Mouse (Mus musculus) gastrocnemius, adult 2 months (tissue): ENCODE data around the gene Mmp24. TPM values are rescaled to one million over a fixed set of nuclear protein-coding genes. Genes with fewer than 3 reads are reported as not detected.
"Not testable (repeated sequence)": the region's sequence is repeated elsewhere in the genome, so short reads cannot be mapped to it uniquely, and the experiment has no call there.

ENCODE experiments used
- DNase-seq: peaks from one replicate; pipeline ENCODE4 v3.0.0; 2022
- H3K27ac ChIP-seq: fragments of 200-600 bp; 2 replicates; pipeline ENCODE4 v1.8.1; 2022; ENCODE audit warnings: mild to moderate bottlenecking
- H3K4me3 ChIP-seq: fragments of 200-600 bp; 2 replicates; pipeline ENCODE4 v1.8.1; 2022; ENCODE audit warnings: mild to moderate bottlenecking, moderate library complexity
- CTCF ChIP-seq: fragments of 200-600 bp; IDR thresholded peaks from 2 replicates; pipeline ENCODE4 v1.8.1; 2022; ENCODE audit warnings: antibody characterized with exemption, mild to moderate bottlenecking, moderate library complexity
- intact Hi-C: fragments of 180-260 bp; cut with DNase I; formaldehyde crosslinking; loops from one replicate; pipeline ENCODE4 v1.15.1; 2025
- long read RNA-seq, 2 experiments: library from polyadenylated mRNA; stranded (forward); transcript quantifications; one replicate each; pipeline ENCODE4 v2.0.0; 2021
- total RNA-seq, 2 experiments: library from RNA; stranded (reverse); gene quantifications; 2 replicates each; pipeline ENCODE4 v1.2.3; 2021

Mmp24 gene
- not detected for total RNA-seq
- long read RNA-seq, experiment 1 = 0 reads
- long read RNA-seq, experiment 2 = 0 reads

DNA sequence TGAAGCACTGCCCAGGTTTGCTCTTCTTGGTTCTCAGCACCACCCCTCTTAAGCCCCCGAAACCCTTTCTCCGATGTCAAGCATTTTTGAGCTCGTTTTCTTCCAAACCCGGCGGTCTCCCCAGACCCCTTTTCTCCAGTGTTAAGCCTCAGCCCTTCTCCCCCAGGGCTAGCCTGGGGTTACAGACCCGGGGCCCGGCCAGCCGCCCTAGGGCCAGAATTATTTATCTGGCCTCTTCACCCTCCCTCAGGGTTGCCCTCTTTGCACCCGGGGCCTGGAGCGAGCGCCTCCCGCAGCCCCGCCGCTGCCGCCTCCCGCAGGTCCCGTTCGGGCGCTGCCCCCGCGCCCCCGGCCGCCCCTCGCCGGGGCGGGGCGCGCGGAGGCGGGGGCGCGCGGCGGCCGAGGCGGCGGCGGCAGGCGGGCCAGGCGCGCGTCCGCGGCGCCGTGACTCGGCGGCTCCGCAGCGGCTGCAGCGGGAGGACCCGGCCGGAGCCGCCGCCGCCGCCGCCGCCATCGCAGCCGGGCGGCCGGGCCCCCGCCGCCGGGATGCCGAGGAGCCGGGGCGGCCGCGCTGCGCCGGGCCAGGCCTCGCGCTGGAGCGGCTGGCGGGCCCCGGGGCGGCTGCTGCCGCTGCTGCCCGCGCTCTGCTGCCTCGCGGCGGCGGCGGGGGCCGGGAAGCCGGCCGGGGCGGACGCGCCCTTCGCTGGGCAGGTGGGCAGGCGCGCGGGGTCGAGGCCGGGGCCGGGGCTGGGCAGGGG lies at the start of gene Mmp24:
Gene Mmp24, plus strand, starts transcription at position 416 of the 758 bp plus-strand sequence.
- no peak for DNase-seq
- H3K27ac ChIP-seq = no peak within 1 kb of the TSS
- intact Hi-C loops = no loop called here
- no peak for TF ChIP-seq CTCF
- H3K4me3 ChIP-seq = peak within 1 kb of the TSS; percentile 59

DNA sequence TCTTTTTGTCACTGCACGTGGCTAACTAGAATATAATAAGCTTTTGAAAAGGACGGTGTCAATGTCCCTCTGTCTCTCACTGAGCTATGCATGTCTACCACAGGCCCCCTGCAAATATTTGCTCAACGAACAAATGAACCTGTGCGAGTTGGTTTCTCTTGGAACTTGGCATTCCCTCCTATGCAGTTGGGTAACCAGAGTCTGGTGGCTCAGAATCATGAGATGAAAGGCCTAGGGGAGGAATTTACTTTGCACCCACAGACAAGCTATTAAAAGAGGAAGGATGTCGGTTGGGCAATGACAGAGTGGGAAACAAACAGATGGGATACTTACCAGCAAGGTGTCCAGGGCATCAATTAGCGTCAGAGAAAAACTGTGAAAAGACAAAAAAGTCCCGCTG lies 48.8 kb upstream of the Mmp24 start:
- TF ChIP-seq CTCF = no peak
- Histone ChIP-seq H3K4me3 (no peak overlapping the region), H3K27ac (no peak overlapping the region)
- no peak for DNase-seq
- intact Hi-C loops = no loop called here

DNA sequence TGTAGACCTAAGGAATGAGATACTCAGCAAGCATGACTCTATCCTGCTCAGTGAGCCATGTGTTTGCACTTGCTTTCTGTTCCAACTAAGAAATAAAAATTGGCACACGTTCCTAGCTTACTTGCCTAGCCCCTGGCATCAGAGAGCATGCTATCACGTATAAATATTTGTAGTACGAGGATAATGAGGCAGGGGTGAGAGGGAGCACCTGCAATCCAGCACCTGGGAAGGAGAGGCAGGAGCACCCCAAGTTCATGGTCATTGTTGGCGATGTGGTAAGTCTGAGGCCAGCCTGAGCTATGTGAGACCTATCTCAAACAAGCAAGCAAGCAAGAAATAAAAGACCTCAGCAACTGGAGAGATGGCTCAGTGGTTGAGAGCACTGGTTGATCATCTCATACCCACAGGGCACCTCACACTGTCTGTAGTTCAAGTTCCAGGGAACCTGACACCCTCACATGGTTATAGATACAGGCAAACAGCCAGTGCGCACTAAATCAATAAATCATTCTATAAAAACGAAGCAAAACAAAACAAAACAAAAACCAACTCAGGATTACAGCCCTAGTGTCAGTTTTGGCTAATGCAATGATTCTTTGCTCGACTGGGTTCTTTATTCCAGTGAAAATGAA lies 47.3 kb upstream of the Mmp24 start:
- TF ChIP-seq CTCF = no peak
- intact Hi-C loops = no loop called here
- H3K27ac ChIP-seq = no peak overlapping the region
- DNase-seq = no peak
- H3K4me3 ChIP-seq = no peak overlapping the region

DNA sequence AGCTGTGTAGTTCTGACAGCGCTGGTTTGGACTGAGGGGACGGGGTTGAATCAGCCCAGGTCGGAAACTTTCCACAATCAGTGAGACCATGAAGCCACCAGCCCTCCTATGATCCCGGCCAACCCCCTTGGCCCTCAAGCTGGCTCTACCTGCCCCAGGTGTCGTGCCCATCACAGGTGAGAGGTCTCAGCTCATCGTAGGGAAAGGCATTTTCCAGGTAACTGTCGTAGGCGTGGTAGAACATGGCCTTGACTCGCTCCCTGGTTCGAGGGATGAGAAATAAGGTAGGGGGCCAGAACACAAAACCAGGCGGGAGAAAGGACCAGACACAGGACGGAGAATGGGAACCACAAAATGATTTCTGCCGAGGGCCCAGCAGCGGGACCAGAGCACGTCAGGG lies 46.4 kb upstream of the Mmp24 start:
- H3K4me3 ChIP-seq = peak overlapping the region; percentile 100
- no peak for TF ChIP-seq CTCF
- intact Hi-C loops = no loop called here
- H3K27ac ChIP-seq = peak overlapping the region; percentile 86
- no peak for DNase-seq

DNA sequence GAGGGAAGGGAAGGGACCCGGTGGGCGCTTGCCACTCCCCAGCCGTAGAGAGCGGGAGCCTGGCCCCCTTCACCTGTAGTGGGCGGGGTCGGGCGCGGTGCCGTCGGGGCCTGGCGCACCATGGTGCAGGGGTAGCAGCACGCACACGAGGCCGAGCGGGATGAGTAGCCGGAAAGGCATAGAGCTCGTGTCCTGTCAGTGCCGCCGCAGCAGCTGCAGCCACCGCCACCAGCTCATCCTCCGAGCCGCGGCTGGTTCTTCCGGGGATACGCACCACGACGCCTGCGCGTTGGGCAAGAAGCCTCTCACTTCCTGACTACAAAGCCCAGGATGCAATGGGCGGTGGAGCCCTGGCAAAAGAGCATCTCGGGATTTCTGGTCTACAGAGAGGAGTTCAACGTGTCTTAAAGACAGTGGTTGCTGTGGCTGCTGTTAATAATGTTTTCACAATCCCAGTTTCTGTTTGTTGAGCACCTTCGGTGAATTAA lies 45.9 kb upstream of the Mmp24 start, which contains the start of gene Edem2:
Gene Edem2, minus strand, starts transcription at position 318 of the 488 bp plus-strand sequence.
- no peak for TF ChIP-seq CTCF
- H3K27ac ChIP-seq = peak within 1 kb of the TSS; percentile 86
- DNase-seq = peak; percentile 94
- intact Hi-C loops = no loop called here
- peak within 1 kb of the TSS; percentile 100 for H3K4me3 ChIP-seq

DNA sequence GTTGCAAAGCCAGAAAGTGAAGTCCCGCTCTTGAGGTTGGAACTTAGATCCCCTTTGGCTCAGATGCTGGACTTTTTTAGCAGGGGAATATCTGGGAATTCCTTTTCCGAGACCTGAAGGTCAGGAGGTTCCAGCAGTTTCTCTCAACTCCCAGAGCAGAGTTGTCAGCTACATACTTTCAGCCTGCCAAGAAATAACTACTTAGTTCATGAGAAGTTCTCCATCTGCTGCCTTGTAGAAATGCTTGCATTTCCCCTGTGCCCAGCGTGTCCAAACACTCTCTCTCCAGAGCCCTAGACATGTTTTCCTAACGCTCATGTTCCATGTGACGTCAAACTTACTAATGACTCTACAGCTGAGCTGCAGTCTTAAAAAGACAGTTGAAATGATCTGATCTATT lies 40.1 kb upstream of the Mmp24 start:
- intact Hi-C loops = no loop called here
- DNase-seq = no peak
- Histone ChIP-seq H3K4me3 (no peak overlapping the region), H3K27ac (peak overlapping the region; percentile 67)
- no peak for TF ChIP-seq CTCF

DNA sequence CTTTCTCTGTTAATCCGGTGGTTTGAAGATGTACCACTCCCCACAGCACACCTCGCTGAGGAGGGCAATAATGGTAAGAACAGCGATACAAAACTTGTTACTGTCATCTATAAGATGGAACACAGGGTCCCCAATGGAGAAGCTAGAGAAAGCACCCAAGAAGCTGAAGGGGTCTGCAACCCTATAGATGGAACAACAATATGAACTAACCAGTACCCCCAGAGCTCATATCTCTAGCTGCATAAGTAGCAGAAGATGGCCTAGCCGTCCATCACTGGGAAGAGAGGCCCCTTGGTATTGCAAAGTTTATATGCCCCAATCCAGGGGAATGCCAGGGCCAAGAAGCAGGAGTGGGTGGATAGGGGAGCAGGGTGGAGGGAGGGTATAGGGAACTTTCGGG lies 39.4 kb upstream of the Mmp24 start, which contains the start of gene Gm17581:
Gene Gm17581, minus strand, starts transcription at position 101 of the 400 bp plus-strand sequence.
- H3K27ac ChIP-seq = peak within 1 kb of the TSS; percentile 67
- DNase-seq, intact Hi-C loops, H3K4me3 ChIP-seq: not testable (repeated sequence)

DNA sequence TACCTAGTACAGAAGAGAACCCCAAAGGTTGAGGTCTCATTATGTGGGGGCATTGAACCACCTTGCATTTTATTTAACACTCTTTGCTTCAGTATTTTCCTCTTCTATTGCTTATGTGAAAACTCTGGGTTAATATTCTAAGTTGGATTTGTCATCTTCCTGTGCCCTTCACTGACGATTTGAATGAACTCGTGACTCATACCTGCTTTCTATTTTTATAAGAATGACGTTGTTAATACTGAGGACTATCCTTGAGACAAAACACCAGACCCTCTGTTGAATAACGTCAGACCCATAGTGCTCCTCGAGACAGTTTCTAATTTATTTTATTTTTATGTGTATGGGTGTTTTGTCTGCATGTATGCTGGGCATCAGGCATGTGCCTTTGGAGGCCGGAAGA lies 38.2 kb upstream of the Mmp24 start:
- Histone ChIP-seq H3K27ac (no peak overlapping the region), H3K4me3 (no peak overlapping the region)
- no peak for TF ChIP-seq CTCF
- no peak for DNase-seq
- intact Hi-C loops = no loop called here

DNA sequence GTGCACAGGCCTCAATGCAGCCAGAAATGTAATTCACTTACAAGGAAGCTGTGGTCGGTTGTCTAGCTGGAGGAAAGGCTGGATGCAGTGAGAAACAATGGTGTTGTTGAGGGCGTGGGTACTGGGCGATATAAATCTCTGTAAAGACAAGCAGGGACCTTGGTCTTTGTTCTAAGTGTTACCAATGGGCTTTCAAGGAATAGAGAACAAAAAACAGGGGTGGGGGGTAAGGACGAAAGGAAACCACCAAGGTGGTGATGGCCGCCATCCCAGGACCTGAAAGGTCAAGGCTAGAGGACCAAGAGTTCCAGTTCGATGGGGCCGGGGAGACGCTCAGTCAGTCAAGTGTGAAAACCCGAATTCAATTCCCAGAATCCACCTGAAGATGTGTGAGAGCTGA lies 37.3 kb upstream of the Mmp24 start:
- no peak overlapping the region for H3K4me3 ChIP-seq
- H3K27ac ChIP-seq = no peak overlapping the region
- intact Hi-C loops = no loop called here
- no peak for DNase-seq
- no peak for TF ChIP-seq CTCF

DNA sequence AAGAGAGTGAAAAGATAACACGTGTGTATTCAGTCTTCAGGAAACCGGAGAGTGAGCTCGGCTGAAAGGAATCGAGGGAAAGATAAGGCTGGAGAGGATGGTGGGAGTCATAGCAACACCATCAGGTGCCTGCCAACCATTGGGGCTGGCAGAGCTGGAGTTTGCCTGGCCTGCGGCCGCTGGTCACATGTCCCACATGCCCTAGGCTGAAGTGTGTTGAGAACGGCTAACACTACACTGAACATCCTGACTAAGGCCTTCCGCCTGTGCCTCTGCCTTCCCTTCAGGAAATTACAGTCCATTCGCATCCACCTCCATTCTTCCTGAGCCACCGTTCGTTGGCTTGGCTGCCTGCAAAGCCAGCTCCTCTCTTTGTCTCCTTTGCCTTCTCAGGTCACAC lies 32.9 kb upstream of the Mmp24 start:
- TF ChIP-seq CTCF = no peak
- DNase-seq = no peak
- intact Hi-C loops = no loop called here
- Histone ChIP-seq H3K27ac (no peak overlapping the region), H3K4me3 (no peak overlapping the region)

DNA sequence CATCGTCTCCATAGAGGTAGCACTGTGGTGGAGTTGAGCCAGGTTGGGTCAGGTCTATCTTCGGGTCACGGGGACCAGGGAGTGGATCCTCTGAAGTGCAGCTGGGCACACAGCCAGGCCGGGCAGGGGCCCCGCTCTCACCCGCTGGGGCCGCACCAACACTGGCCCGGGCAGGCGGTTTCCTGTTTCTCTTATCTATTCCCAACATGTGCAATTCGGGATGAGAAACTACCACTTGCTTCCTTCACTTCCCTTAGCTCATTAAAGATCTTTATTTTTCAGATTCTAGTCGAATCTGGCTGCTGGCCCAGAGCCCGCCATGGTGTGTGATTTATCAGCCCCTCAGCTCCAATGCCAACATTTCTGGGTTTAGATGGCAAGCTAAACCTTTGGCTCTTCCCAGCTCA lies 32.2 kb upstream of the Mmp24 start:
- TF ChIP-seq CTCF = no peak
- H3K27ac ChIP-seq = no peak overlapping the region
- intact Hi-C loops = no loop called here
- DNase-seq = peak; percentile 22
- no peak overlapping the region for H3K4me3 ChIP-seq

DNA sequence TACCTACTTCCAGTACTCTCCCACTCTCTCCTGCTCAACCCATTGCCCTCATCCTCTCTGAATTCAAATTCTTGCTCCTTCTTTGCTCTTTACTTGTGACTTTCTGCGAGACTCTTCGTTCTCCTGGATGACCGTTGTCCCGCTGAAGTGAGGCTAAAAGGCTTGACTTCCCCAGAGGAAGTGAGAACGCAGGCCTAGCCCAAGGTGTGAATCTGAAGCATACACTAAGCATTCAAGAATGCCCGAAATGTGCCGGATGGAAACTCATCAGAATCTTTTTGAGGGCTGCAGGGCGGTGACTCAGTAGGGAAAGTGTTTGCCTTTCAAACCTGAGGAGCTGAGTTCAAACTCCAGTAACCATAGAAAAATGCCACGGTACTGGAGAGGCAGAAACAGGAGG lies 31.8 kb upstream of the Mmp24 start:
- no peak for DNase-seq
- H3K27ac ChIP-seq = no peak overlapping the region
- intact Hi-C loops = no loop called here
- no peak overlapping the region for H3K4me3 ChIP-seq
- TF ChIP-seq CTCF = no peak

DNA sequence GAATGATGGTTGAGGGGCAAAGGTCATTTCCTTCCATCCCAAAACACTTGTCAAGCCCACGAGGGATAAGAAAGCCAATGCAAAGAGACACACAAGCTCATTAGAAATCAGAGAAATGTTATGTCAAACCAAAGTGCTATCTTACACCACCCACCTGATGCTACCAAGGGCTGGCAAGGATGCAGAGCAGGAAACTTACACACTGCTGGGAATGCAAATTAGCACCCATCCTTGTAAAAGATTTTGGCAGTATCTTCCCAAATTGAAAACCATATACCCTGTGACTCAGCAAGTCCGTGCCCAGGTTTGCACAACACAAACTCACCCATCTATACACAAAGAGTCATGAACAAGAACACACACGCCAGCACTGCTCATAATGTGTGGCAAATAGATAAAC lies 29.7 kb upstream of the Mmp24 start:
- DNase-seq = no peak
- Histone ChIP-seq H3K4me3 (no peak overlapping the region), H3K27ac (no peak overlapping the region)
- intact Hi-C loops = no loop called here
- TF ChIP-seq CTCF = no peak
